Mouse (Mus musculus) testis, postnatal 14 days (tissue): ENCODE results near the gene Disc1.

Experiments used
- DNase-seq: peaks from one replicate; pipeline ENCODE4 v3.0.0; 2021; ENCODE audit warnings: low spot score

Gene Disc1

GRCm38 (mm10) chr8:125053505-125054435, at the start of gene Disc1:
Disc1 (plus strand) TSS chr8:125054195.
- DNase-seq = no peak

- DNase-seq = peak; percentile 94
These were observed 41.0 kb upstream of the Disc1 start, which contains the start of gene Tsnax for GRCm38 (mm10) chr8:125012695-125013627. Tsnax (plus strand) TSS chr8:125012997.

- DNase-seq = no peak
These were observed 29.9 kb upstream of the Disc1 start for GRCm38 (mm10) chr8:125024085-125024484.

GRCm38 (mm10) chr8:125027211-125027610, 26.8 kb upstream of the Disc1 start:
- DNase-seq = no peak

- DNase-seq = no peak
These were observed 25.2 kb upstream of the Disc1 start for GRCm38 (mm10) chr8:125028841-125029240.

GRCm38 (mm10) chr8:125031276-125031675, 22.7 kb upstream of the Disc1 start:
- peak; percentile 53 for DNase-seq

- DNase-seq = peak; percentile 41
These were observed 19.3 kb upstream of the Disc1 start for GRCm38 (mm10) chr8:125034669-125035068.

- DNase-seq = no peak
These were observed 16.9 kb upstream of the Disc1 start for GRCm38 (mm10) chr8:125037081-125037480.

GRCm38 (mm10) chr8:125038731-125039130, 15.3 kb upstream of the Disc1 start:
- DNase-seq = no peak

- DNase-seq = no peak
These were observed 13.2 kb upstream of the Disc1 start for GRCm38 (mm10) chr8:125040587-125041375.

- DNase-seq = no peak
These were observed 12.5 kb upstream of the Disc1 start for GRCm38 (mm10) chr8:125041496-125041895.

GRCm38 (mm10) chr8:125043394-125043793, 10.6 kb upstream of the Disc1 start:
- no peak for DNase-seq

GRCm38 (mm10) chr8:125043935-125044334, 10.1 kb upstream of the Disc1 start:
- no peak for DNase-seq

- no peak for DNase-seq
These were observed 8.2 kb upstream of the Disc1 start for GRCm38 (mm10) chr8:125045760-125046159.

- DNase-seq = no peak
These were observed 4.8 kb upstream of the Disc1 start for GRCm38 (mm10) chr8:125049051-125049750.

GRCm38 (mm10) chr8:125049826-125050225, 4.2 kb upstream of the Disc1 start:
- no peak for DNase-seq

GRCm38 (mm10) chr8:125052026-125052425, 2.0 kb upstream of the Disc1 start:
- peak; percentile 41 for DNase-seq

- DNase-seq = no peak
These were observed 428 bp downstream of the Disc1 start for GRCm38 (mm10) chr8:125054436-125054810.

- no peak for DNase-seq
These were observed 6.9 kb downstream of the Disc1 start for GRCm38 (mm10) chr8:125060904-125061303.

GRCm38 (mm10) chr8:125065596-125065995, 11.6 kb downstream of the Disc1 start:
- no peak for DNase-seq
